Mouse (Mus musculus) cortical plate, adult 2 months (tissue): ENCODE measurements at regions not wholly inside any gene's neighbourhood (a gene's known extent, or its start where the extent isn't known, plus 50 kb on each side); places are given as distances from the start of the nearest gene placed in this dataset.

ENCODE experiments used
- CTCF ChIP-seq: fragments of 200-500 bp; IDR thresholded peaks from 2 replicates; pipeline ENCODE4 v1.5.1; 2011; ENCODE audit warnings: mild to moderate bottlenecking, control low read depth, low read length; ENCODE audit not compliant: insufficient read depth; ENCODE audit errors: extremely low read depth
- POLR2A ChIP-seq: fragments of 200-500 bp; IDR thresholded peaks from 2 replicates; pipeline ENCODE4 v1.6.1; 2011; ENCODE audit warnings: mild to moderate bottlenecking, low read length, control low read depth; ENCODE audit not compliant: insufficient read depth; ENCODE audit errors: extremely low read depth

- TF ChIP-seq CTCF (peak; percentile 70), POLR2A (no peak)
These were observed 251.5 kb downstream of the Sp3 start for GRCm38 (mm10) chr2:72728699-72729098.
